Mouse (Mus musculus): ENCODE results near the gene Uchl4. TPM values are rescaled to one million over a fixed set of nuclear protein-coding genes. Genes with fewer than 3 reads are reported as not detected.

The Uchl4 gene
- polyA plus RNA-seq, 1 experiment from 2014 or later = 2.3 TPM

GRCm38 (mm10) chr9:64272611-64273010 lies 37.6 kb downstream of the Uchl4 start:
- Histone ChIP-seq H3K36me3 (ENCODE audit: control insufficient read depth, insufficient read depth, low read length) (no peaks in the 10 kb centered on the region), H3K4me1 (ENCODE audit: control insufficient read depth, insufficient read depth, low read length) (no peaks in the 10 kb centered on the region), H3K27ac (replicated peaks; ENCODE audit: low read depth, low read length) (no peak overlapping the region), H3K9ac (ENCODE audit: low read depth, low read length) (no peak overlapping the region), H3K9me3 (ENCODE audit: control insufficient read depth, low read length) (no peaks in the 10 kb centered on the region), H3K4me3 (ENCODE audit: low read depth, low read length) (no peak overlapping the region), H3K27me3 (replicated peaks; ENCODE audit: control insufficient read depth, insufficient read depth, low read length) (no peaks in the 10 kb centered on the region), H3K4me2 (ENCODE audit: low read depth, low read length) (no peak overlapping the region)
- ATAC-seq (ENCODE audit: low read depth) (no peak), DNase-seq (ENCODE audit: low spot score) (peak; percentile 13)
- WGBS = 35% methylated on average over 7 of the region's 7 CpGs

DNA sequence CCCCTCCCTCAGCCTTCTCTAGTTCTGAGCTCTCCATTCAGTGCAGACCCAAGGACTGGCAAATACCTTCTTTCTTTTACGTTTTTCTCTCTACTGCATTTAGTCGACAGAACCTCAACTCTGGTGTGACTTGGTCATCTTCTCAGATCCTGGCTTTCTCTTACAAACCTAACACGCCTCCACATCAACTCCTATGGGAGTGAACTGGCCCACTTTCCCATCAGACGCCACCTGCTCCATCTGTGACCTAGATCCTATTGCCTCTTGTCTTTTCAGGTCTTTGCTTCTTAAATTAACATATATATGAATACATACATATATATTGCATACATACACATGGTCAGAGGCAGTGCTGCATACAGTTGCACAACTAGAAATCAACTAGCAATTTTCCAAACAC lies 38.8 kb downstream of the Uchl4 start:
- DNase-seq (ENCODE audit: low spot score) = no peak
- no peaks in the 10 kb centered on the region for H3K9me3 ChIP-seq (ENCODE audit: control insufficient read depth, low read length)
- H3K4me3 ChIP-seq (ENCODE audit: low read depth, low read length) = no peak overlapping the region

DNA sequence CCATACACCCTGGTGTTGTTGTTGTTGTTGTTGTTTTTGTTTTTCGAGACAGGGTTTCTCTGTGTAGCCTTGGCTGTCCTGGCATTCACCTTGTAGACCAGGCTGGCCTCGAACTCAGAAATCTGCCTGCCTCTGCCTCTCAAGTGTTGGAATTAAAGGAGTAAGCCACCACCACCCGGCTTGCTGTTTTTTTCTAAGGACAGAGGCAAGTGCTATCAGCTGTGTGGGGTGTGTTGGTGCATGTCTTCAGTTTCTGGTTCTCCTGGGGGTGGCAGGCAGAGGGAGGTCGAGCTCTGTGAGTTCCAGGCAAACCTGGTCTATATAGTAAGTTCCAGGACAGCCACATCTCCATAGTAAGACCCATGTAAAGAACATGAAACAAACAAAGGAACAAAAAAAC lies 39.3 kb downstream of the Uchl4 start:
- H3K4me3 ChIP-seq (ENCODE audit: low read depth, low read length) = no peak overlapping the region
- H3K27ac ChIP-seq (replicated peaks; ENCODE audit: low read depth, low read length) = no peak overlapping the region
- H3K9ac ChIP-seq (ENCODE audit: low read depth, low read length) = no peak overlapping the region
- no peak overlapping the region for H3K4me2 ChIP-seq (ENCODE audit: low read depth, low read length)
- H3K4me1 ChIP-seq (ENCODE audit: control insufficient read depth, insufficient read depth, low read length) = no peaks in the 10 kb centered on the region
- H3K27me3 ChIP-seq (replicated peaks; ENCODE audit: control insufficient read depth, insufficient read depth, low read length) = no peaks in the 10 kb centered on the region
- ATAC-seq (ENCODE audit: low read depth) (no peak), DNase-seq (ENCODE audit: low spot score) (no peak)
- H3K36me3 ChIP-seq (ENCODE audit: control insufficient read depth, insufficient read depth, low read length) = no peaks in the 10 kb centered on the region
- H3K9me3 ChIP-seq (ENCODE audit: control insufficient read depth, low read length) = no peaks in the 10 kb centered on the region
- WGBS = 56% methylated on average over 4 of the region's 4 CpGs

More for the DNA sequence above, 38.8 kb downstream of the Uchl4 start:
- ATAC-seq (ENCODE audit: low read depth) = no peak
- H3K9ac ChIP-seq (ENCODE audit: low read depth, low read length) = no peak overlapping the region
- no peak overlapping the region for H3K4me2 ChIP-seq (ENCODE audit: low read depth, low read length)
- H3K36me3 ChIP-seq (ENCODE audit: control insufficient read depth, insufficient read depth, low read length) = no peaks in the 10 kb centered on the region
- no peak overlapping the region for H3K27ac ChIP-seq (replicated peaks; ENCODE audit: low read depth, low read length)
- H3K4me1 ChIP-seq (ENCODE audit: control insufficient read depth, insufficient read depth, low read length) = no peaks in the 10 kb centered on the region
- no peaks in the 10 kb centered on the region for H3K27me3 ChIP-seq (replicated peaks; ENCODE audit: control insufficient read depth, insufficient read depth, low read length)
- WGBS = 61% methylated on average over 4 of the region's 4 CpGs

GRCm38 (mm10) chr9:64274919-64275318 lies 39.9 kb downstream of the Uchl4 start:
- WGBS = 76% methylated on average over 1 of the region's 1 CpGs
- Histone ChIP-seq H3K9ac (ENCODE audit: low read depth, low read length) (no peak overlapping the region), H3K27ac (replicated peaks; ENCODE audit: low read depth, low read length) (no peak overlapping the region), H3K4me2 (ENCODE audit: low read depth, low read length) (no peak overlapping the region), H3K9me3 (ENCODE audit: control insufficient read depth, low read length) (no peaks in the 10 kb centered on the region), H3K4me1 (ENCODE audit: control insufficient read depth, insufficient read depth, low read length) (no peaks in the 10 kb centered on the region), H3K27me3 (replicated peaks; ENCODE audit: control insufficient read depth, insufficient read depth, low read length) (no peaks in the 10 kb centered on the region), H3K36me3 (ENCODE audit: control insufficient read depth, insufficient read depth, low read length) (no peaks in the 10 kb centered on the region), H3K4me3 (ENCODE audit: low read depth, low read length) (no peak overlapping the region)
- DNase-seq (ENCODE audit: low spot score) (no peak), ATAC-seq (ENCODE audit: low read depth) (no peak)

GRCm38 (mm10) chr9:64277706-64278105 lies 42.7 kb downstream of the Uchl4 start:
- Histone ChIP-seq H3K27me3 (replicated peaks; ENCODE audit: control insufficient read depth, insufficient read depth, low read length) (no peaks in the 10 kb centered on the region), H3K9me3 (ENCODE audit: control insufficient read depth, low read length) (no peaks in the 10 kb centered on the region), H3K36me3 (ENCODE audit: control insufficient read depth, insufficient read depth, low read length) (no peaks in the 10 kb centered on the region), H3K9ac (ENCODE audit: low read depth, low read length) (no peak overlapping the region), H3K4me2 (ENCODE audit: low read depth, low read length) (no peak overlapping the region), H3K4me3 (ENCODE audit: low read depth, low read length) (no peak overlapping the region), H3K27ac (replicated peaks; ENCODE audit: low read depth, low read length) (no peak overlapping the region), H3K4me1 (ENCODE audit: control insufficient read depth, insufficient read depth, low read length) (peaks cover 4% of the 10 kb centered on the region; the same call in 1 of the 2 replicates)
- DNase-seq (ENCODE audit: low spot score) = peak; percentile 61
- 75% methylated on average over 8 of the region's 8 CpGs for WGBS
- ATAC-seq (ENCODE audit: low read depth) = no peak

DNA sequence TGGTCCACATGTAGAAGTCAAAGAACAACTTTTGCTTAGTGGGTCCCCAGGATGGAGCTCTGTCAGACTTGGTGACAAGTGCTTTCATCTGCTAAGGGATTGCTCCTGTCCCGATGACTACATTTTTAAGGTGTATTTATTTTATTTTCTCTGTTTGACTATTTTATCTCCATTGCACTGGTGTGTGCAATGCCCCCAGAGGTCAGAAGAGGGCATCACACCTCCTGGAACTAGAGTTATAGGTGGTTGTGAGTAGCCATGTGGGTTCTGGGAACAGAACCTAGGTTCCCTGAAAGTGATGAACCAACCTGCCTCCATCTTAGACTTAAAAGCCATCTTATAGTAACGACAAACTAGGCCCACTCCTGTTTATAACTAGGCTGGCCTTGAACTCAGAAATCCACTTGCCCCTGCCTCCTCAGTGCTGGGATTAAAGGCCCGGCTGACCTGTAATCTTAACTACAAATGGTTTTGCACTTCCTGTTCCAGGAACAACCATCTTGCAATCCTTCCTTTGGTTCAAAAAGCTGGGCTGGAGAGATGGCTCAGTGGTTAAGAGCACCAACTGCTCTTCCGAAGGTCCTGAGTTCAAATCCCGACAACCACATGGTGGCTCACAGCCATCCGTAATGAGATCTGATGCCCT lies 43.8 kb downstream of the Uchl4 start:
- no peaks in the 10 kb centered on the region for H3K9me3 ChIP-seq (ENCODE audit: control insufficient read depth, low read length)
- ATAC-seq (ENCODE audit: low read depth) (no peak), DNase-seq (ENCODE audit: low spot score) (no peak)
- H3K9ac ChIP-seq (ENCODE audit: low read depth, low read length) = no peak overlapping the region
- WGBS = 97% methylated on average over 6 of the region's 6 CpGs
- no peak overlapping the region for H3K27ac ChIP-seq (replicated peaks; ENCODE audit: low read depth, low read length)
- H3K4me1 ChIP-seq (ENCODE audit: control insufficient read depth, insufficient read depth, low read length) = peaks cover 5% of the 10 kb centered on the region; the same call in 1 of the 2 replicates
- H3K27me3 ChIP-seq (replicated peaks; ENCODE audit: control insufficient read depth, insufficient read depth, low read length) = no peaks in the 10 kb centered on the region
- no peak overlapping the region for H3K4me3 ChIP-seq (ENCODE audit: low read depth, low read length)
- no peaks in the 10 kb centered on the region for H3K36me3 ChIP-seq (ENCODE audit: control insufficient read depth, insufficient read depth, low read length)
- no peak overlapping the region for H3K4me2 ChIP-seq (ENCODE audit: low read depth, low read length)

GRCm38 (mm10) chr9:64281105-64281780 lies 46.2 kb downstream of the Uchl4 start, which contains the start of gene Tipin:
Tipin (plus strand) TSS chr9:64281581.
- 2% methylated on average over 41 of the region's 46 CpGs for whole genome bisulfite sequencing
- H3K4me2 ChIP-seq (ENCODE audit: low read depth, low read length) = peak within 1 kb of the TSS; percentile 60
- H3K4me1 ChIP-seq (ENCODE audit: control insufficient read depth, insufficient read depth, low read length) = peaks cover 5% of the 10 kb centered on the region; the same call in 1 of the 2 replicates
- H3K9ac ChIP-seq (ENCODE audit: low read depth, low read length) = peak within 1 kb of the TSS; percentile 96
- DNase-seq (ENCODE audit: low spot score) (peak; percentile 97), ATAC-seq (ENCODE audit: low read depth) (peak; percentile 96)
- H3K9me3 ChIP-seq (ENCODE audit: control insufficient read depth, low read length) = no peaks in the 10 kb centered on the region
- H3K27me3 ChIP-seq (replicated peaks; ENCODE audit: control insufficient read depth, insufficient read depth, low read length) = no peaks in the 10 kb centered on the region
- peak within 1 kb of the TSS; percentile 87 for H3K4me3 ChIP-seq (ENCODE audit: low read depth, low read length)
- H3K36me3 ChIP-seq (ENCODE audit: control insufficient read depth, insufficient read depth, low read length) = no peaks in the 10 kb centered on the region
- H3K27ac ChIP-seq (replicated peaks; ENCODE audit: low read depth, low read length) = peak within 1 kb of the TSS; percentile 95

GRCm38 (mm10) chr9:64281781-64282178 lies 46.8 kb downstream of the Uchl4 start:
- Histone ChIP-seq H3K9me3 (ENCODE audit: control insufficient read depth, low read length) (no peaks in the 10 kb centered on the region), H3K4me1 (ENCODE audit: control insufficient read depth, insufficient read depth, low read length) (peaks cover 5% of the 10 kb centered on the region; the same call in 1 of the 2 replicates), H3K27me3 (replicated peaks; ENCODE audit: control insufficient read depth, insufficient read depth, low read length) (no peaks in the 10 kb centered on the region), H3K27ac (replicated peaks; ENCODE audit: low read depth, low read length) (peak overlapping the region; percentile 95), H3K4me3 (ENCODE audit: low read depth, low read length) (peak overlapping the region; percentile 87), H3K9ac (ENCODE audit: low read depth, low read length) (peak overlapping the region; percentile 96), H3K36me3 (ENCODE audit: control insufficient read depth, insufficient read depth, low read length) (0 out of 2 replicates have a peak, but pooled peaks cover 1% of the 10 kb centered on the region), H3K4me2 (ENCODE audit: low read depth, low read length) (peak overlapping the region; percentile 60)
- ATAC-seq (ENCODE audit: low read depth) (peak; percentile 89), DNase-seq (ENCODE audit: low spot score) (peak; percentile 55)
- WGBS = 0% methylated on average over 23 of the region's 24 CpGs

Measured in embryonic facial prominence, embryonic 14.5 days (tissue).